Mouse (Mus musculus) CH12.LX (cell line): ENCODE data around the gene Immp2l. TPM values are rescaled to one million over a fixed set of nuclear protein-coding genes. Genes with fewer than 3 reads are reported as not detected.

Source experiments
- DNase-seq: peaks from one replicate; pipeline ENCODE4 v3.0.0-alpha.2; 2013; ENCODE audit errors: extremely low read depth
- H3K27ac ChIP-seq: 2 replicates; pipeline ENCODE4 v1.5.1; 2012; ENCODE audit warnings: low read depth, mild to moderate bottlenecking, control low read depth, moderate library complexity; ENCODE audit not compliant: insufficient read depth
- H3K27me3 ChIP-seq: replicated peaks from 2 replicates; pipeline ENCODE3; 2012; ENCODE audit warnings: inconsistent platforms
- H3K36me3 ChIP-seq, 2 experiments: replicated peaks in 1 of 2; 2 replicates each; pipeline versions ENCODE3 to v1.6.1; 2012; ENCODE audit warnings: inconsistent platforms in 1 of 2, low read length in 1 of 2, mild to moderate bottlenecking in 1 of 2, mixed read lengths in 1 of 2, moderate library complexity in 1 of 2; ENCODE audit not compliant: control insufficient read depth in 1 of 2, insufficient read depth in 1 of 2
- H3K4me1 ChIP-seq, 2 experiments: 2 replicates each; pipeline ENCODE4 v1.6.1; 2012; ENCODE audit warnings: inconsistent platforms in 1 of 2, moderate library complexity in 1 of 2; ENCODE audit not compliant: insufficient read depth in 2 of 2, control insufficient read depth in 1 of 2
- H3K4me2 ChIP-seq: 2 replicates; pipeline ENCODE4 v1.6.1; 2012; ENCODE audit warnings: low read depth, mild to moderate bottlenecking, control low read depth; ENCODE audit not compliant: poor library complexity, insufficient read depth, severe bottlenecking
- H3K4me3 ChIP-seq, 3 experiments: fragments of 150-350 bp in 1 of 3; sonication (generic) in 1 of 3; replicated peaks in 1 of 3; 2 replicates each; pipeline versions ENCODE3 to v1.5.1; 2011 to 2012; ENCODE audit warnings: low read depth in 2 of 3, low read length in 2 of 3, mild to moderate bottlenecking in 2 of 3, moderate library complexity in 2 of 3, control low read depth in 1 of 3, improper control_type of control experiment in 1 of 3, inconsistent platforms in 1 of 3, mixed read lengths in 1 of 3; ENCODE audit not compliant: poor library complexity in 1 of 3
- H3K79me2 ChIP-seq: replicated peaks from 2 replicates; pipeline ENCODE4 v1.6.1; 2012; ENCODE audit warnings: mild to moderate bottlenecking, moderate library complexity; ENCODE audit not compliant: control insufficient read depth, poor library complexity, insufficient read depth, severe bottlenecking; ENCODE audit errors: extremely low read depth
- H3K9ac ChIP-seq: 2 replicates; pipeline ENCODE4 v1.6.1; 2012; ENCODE audit warnings: low read depth, mild to moderate bottlenecking, control low read depth, moderate library complexity; ENCODE audit not compliant: insufficient read depth
- H3K9me3 ChIP-seq: replicated peaks from 2 replicates; pipeline ENCODE3; 2012; ENCODE audit warnings: low read length, inconsistent platforms, mixed read lengths
- CHD1 ChIP-seq: IDR thresholded peaks from 2 replicates; pipeline ENCODE4 v1.6.1; 2012; ENCODE audit warnings: low read depth, low read length, improper control_type of control experiment, inconsistent platforms
- CTCF ChIP-seq, 2 experiments: IDR thresholded peaks in 1 of 2; conservative IDR thresholded peaks in 1 of 2; 2 replicates each; pipeline ENCODE4 v1.5.1; 2011 to 2012; ENCODE audit warnings: low read depth in 2 of 2, low read length in 2 of 2, improper control_type of control experiment in 1 of 2, inconsistent platforms in 1 of 2, mild to moderate bottlenecking in 1 of 2, moderate library complexity in 1 of 2
- EP300 ChIP-seq: IDR thresholded peaks from 2 replicates; pipeline ENCODE4 v1.6.1; 2011; ENCODE audit warnings: low read length, improper control_type of control experiment
- ETS1 ChIP-seq: conservative IDR thresholded peaks from 2 replicates; pipeline ENCODE4 v1.6.1; 2012; ENCODE audit warnings: low read depth, mild to moderate bottlenecking, inconsistent platforms, low read length, improper control_type of control experiment, moderate library complexity
- HCFC1 ChIP-seq: IDR thresholded peaks from 2 replicates; pipeline ENCODE4 v1.6.1; 2012; ENCODE audit warnings: low read depth, mild to moderate bottlenecking, inconsistent platforms, low read length, improper control_type of control experiment
- KAT2A ChIP-seq: IDR thresholded peaks from 2 replicates; pipeline ENCODE4 v1.6.1; 2012; ENCODE audit warnings: low read length, improper control_type of control experiment, inconsistent platforms; ENCODE audit not compliant: insufficient replicate concordance
- MAFK ChIP-seq: IDR thresholded peaks from 2 replicates; pipeline ENCODE4 v1.6.1; 2011; ENCODE audit warnings: low read length, improper control_type of control experiment; ENCODE audit not compliant: insufficient replicate concordance
- MAX ChIP-seq: IDR thresholded peaks from 2 replicates; pipeline ENCODE4 v1.6.1; 2011; ENCODE audit warnings: low read length, improper control_type of control experiment
- MAZ ChIP-seq: IDR thresholded peaks from 2 replicates; pipeline ENCODE4 v1.6.1; 2012; ENCODE audit warnings: low read depth, mild to moderate bottlenecking, inconsistent platforms, low read length, improper control_type of control experiment, moderate library complexity
- MYC ChIP-seq: IDR thresholded peaks from 2 replicates; pipeline ENCODE4 v1.6.1; 2011; ENCODE audit warnings: low read depth, mild to moderate bottlenecking, improper control_type of control experiment, low read length
- PAX5 ChIP-seq: IDR thresholded peaks from 2 replicates; pipeline ENCODE4 v1.6.1; 2012; ENCODE audit warnings: low read length, inconsistent platforms, mixed read lengths
- POLR2AphosphoS2 ChIP-seq: IDR thresholded peaks from 2 replicates; pipeline ENCODE4 v1.6.1; 2011; ENCODE audit warnings: low read depth, low read length, improper control_type of control experiment
- RAD21 ChIP-seq: IDR thresholded peaks from 2 replicates; pipeline ENCODE4 v1.6.1; 2011; ENCODE audit warnings: low read depth, mild to moderate bottlenecking, low read length, improper control_type of control experiment, moderate library complexity
- USF1 ChIP-seq: IDR thresholded peaks from 2 replicates; pipeline ENCODE4 v1.6.1; 2014; ENCODE audit warnings: low read depth, mild to moderate bottlenecking, inconsistent platforms, low read length, improper control_type of control experiment
- USF2 ChIP-seq: conservative IDR thresholded peaks from 2 replicates; pipeline ENCODE4 v1.6.1; 2011; ENCODE audit warnings: low read depth, low read length, improper control_type of control experiment
- ZKSCAN1 ChIP-seq: IDR thresholded peaks from 2 replicates; pipeline ENCODE4 v1.6.1; 2012; ENCODE audit warnings: low read depth, inconsistent platforms, low read length, improper control_type of control experiment, borderline replicate concordance
- ZMIZ1 ChIP-seq: IDR thresholded peaks from 2 replicates; pipeline ENCODE4 v1.6.1; 2012; ENCODE audit warnings: low read depth, mild to moderate bottlenecking, inconsistent platforms, low read length, improper control_type of control experiment
- dilution Hi-C: fragments of 300-500 bp; cut with MboI; formaldehyde crosslinking; loops from 2 replicates; pipeline ENCODE4 v1.14.3; 2020; ENCODE audit warnings: low sequenced_read_pairs; ENCODE audit not compliant: extremely low pct_unique_long_range_greater_than_20kb, extremely low pct_ligation_motif_present
- in situ Hi-C: fragments of 300-500 bp; cut with MboI; formaldehyde crosslinking; loops from 3 replicates; pipeline ENCODE4 v1.14.3; 2019; ENCODE audit warnings: low sequenced_read_pairs, low pct_ligation_motif_present, low pct_unique_long_range_greater_than_20kb, mixed read lengths
- polyA plus RNA-seq: library from polyadenylated mRNA; unstranded; fragments of >175 nt; gene quantifications from 2 replicates; pipeline ENCODE4 v1.2.1, GENCODE M21; 2012; ENCODE audit warnings: low read depth; ENCODE audit not compliant: insufficient read length
- total RNA-seq, 2 experiments: library from RNA; depleted of rRNA; stranded (reverse); fragments of 300-350 nt in 1 of 2; fragments of >200 nt in 1 of 2; gene quantifications; 2 replicates each; pipeline ENCODE4 v1.2.3; 2012 to 2014

Immp2l gene
- total and polyA plus RNA-seq, 3 experiments, result 4.8 to 16.5 (median 9.9) TPM

GRCm38 (mm10) chr12:41879412-41879811, 855.5 kb downstream of the Immp2l start:
- Histone ChIP-seq H3K79me2 (no peaks in the 10 kb centered on the region), H3K27ac (no peak overlapping the region)
- TF ChIP-seq ETS1 (no peak), MAX (no peak), KAT2A (no peak), HCFC1 (no peak), MYC (no peak), USF2 (no peak), POLR2AphosphoS2 (no peak), USF1 (no peak), PAX5 (no peak), MAFK (no peak), RAD21 (no peak), ZMIZ1 (no peak), CTCF (conservative IDR thresholded peaks at IDR 0.05 in 1 of 2, IDR thresholded peaks at IDR 0.05 in 1 of 2; ENCODE audit: low read depth in 2 of 2, low read length in 2 of 2) (no peak), CHD1 (no peak), EP300 (no peak), ZKSCAN1 (no peak)
- TF ChIP-seq, all 38 proteins: peak for 0
- H3K9ac ChIP-seq, result no peak overlapping the region
- no peaks in the 10 kb centered on the region for H3K36me3 ChIP-seq
- H3K27me3 ChIP-seq, result no peaks in the 10 kb centered on the region
- H3K4me2 ChIP-seq, result no peak overlapping the region
- no peaks in the 10 kb centered on the region for H3K9me3 ChIP-seq
- DNase-seq, result no peak
- peaks cover 0 to 7% of the 10 kb centered on the region in 2 experiments; a peak in 3 of 4 replicates for H3K4me1 ChIP-seq
- in situ Hi-C loops (no loop called here), dilution Hi-C loops (no loop called here)
- H3K4me3 ChIP-seq, result no peak overlapping the region

GRCm38 (mm10) chr12:41880833-41881232, 856.9 kb downstream of the Immp2l start:
- Histone ChIP-seq H3K79me2 (no peaks in the 10 kb centered on the region), H3K4me2 (no peak overlapping the region), H3K4me1 (peaks cover 0 to 7% of the 10 kb centered on the region in 2 experiments; a peak in 3 of 4 replicates), H3K9ac (no peak overlapping the region), H3K36me3 (no peaks in the 10 kb centered on the region), H3K9me3 (no peaks in the 10 kb centered on the region), H3K27ac (no peak overlapping the region), H3K4me3 (no peak overlapping the region), H3K27me3 (no peaks in the 10 kb centered on the region)
- dilution Hi-C loops (no loop called here), in situ Hi-C loops (no loop called here)
- DNase-seq, result no peak
- TF ChIP-seq ZKSCAN1 (no peak), MYC (no peak), MAZ (no peak), USF2 (no peak), CHD1 (no peak)
